Mouse (Mus musculus) liver, embryonic 12.5 days (tissue): ENCODE data around the gene Ppargc1a. TPM values are rescaled to one million over a fixed set of nuclear protein-coding genes. Genes with fewer than 3 reads are reported as not detected.

Experiments used
- ATAC-seq: fragments of 200-750 bp; cut with Nextera tagmentation; 2 replicates; pipeline ENCODE4 v1.8.0; 2017; ENCODE audit warnings: moderate number of reproducible peaks, mild to moderate bottlenecking, moderate library complexity
- H3K27ac ChIP-seq: fragments of 300-500 bp; sonication (generic); 2 replicates; pipeline ENCODE4 v1.5.1; 2016; ENCODE audit warnings: mild to moderate bottlenecking
- H3K27me3 ChIP-seq: fragments of 300-500 bp; sonication (generic); replicated peaks from 2 replicates; pipeline ENCODE4 v1.6.1; 2016; ENCODE audit warnings: mild to moderate bottlenecking, moderate library complexity
- H3K36me3 ChIP-seq: fragments of 300-500 bp; sonication (generic); 2 replicates; pipeline ENCODE4 v1.6.1; 2016; ENCODE audit warnings: mild to moderate bottlenecking, moderate library complexity
- H3K4me1 ChIP-seq: fragments of 300-500 bp; sonication (generic); 2 replicates; pipeline ENCODE4 v1.6.1; 2016
- H3K4me2 ChIP-seq: fragments of 300-500 bp; sonication (generic); 2 replicates; pipeline ENCODE4 v1.6.1; 2016; ENCODE audit warnings: mild to moderate bottlenecking, moderate library complexity
- H3K4me3 ChIP-seq: fragments of 300-500 bp; sonication (generic); 2 replicates; pipeline ENCODE4 v1.5.1; 2016; ENCODE audit warnings: mild to moderate bottlenecking, moderate library complexity
- H3K9ac ChIP-seq: fragments of 300-500 bp; sonication (generic); 2 replicates; pipeline ENCODE4 v1.6.1; 2016; ENCODE audit warnings: mild to moderate bottlenecking, moderate library complexity
- H3K9me3 ChIP-seq: fragments of 300-500 bp; sonication (generic); replicated peaks from 2 replicates; pipeline ENCODE4 v1.6.1; 2016; ENCODE audit warnings: mild to moderate bottlenecking, moderate library complexity
- WGBS: fragments of 180-500 bp; shearing (Covaris S2); methylation state at CpG from one replicate; pipeline ENCODE4 v1.1.7; 2016; ENCODE audit not compliant: insufficient replicate concordance; 5-methylcytosine and 5-hydroxymethylcytosine counted together
- polyA plus RNA-seq: library from polyadenylated mRNA; unstranded; fragments of >200 nt; fragmentation: Nextera tagmentation; extraction: Ambion mirVana; gene quantifications from 2 replicates; pipeline ENCODE4 v1.2.1, GENCODE M21; 2016

The Ppargc1a gene
- polyA plus RNA-seq, 1 experiment from 2014 or later = 2.5 TPM

DNA sequence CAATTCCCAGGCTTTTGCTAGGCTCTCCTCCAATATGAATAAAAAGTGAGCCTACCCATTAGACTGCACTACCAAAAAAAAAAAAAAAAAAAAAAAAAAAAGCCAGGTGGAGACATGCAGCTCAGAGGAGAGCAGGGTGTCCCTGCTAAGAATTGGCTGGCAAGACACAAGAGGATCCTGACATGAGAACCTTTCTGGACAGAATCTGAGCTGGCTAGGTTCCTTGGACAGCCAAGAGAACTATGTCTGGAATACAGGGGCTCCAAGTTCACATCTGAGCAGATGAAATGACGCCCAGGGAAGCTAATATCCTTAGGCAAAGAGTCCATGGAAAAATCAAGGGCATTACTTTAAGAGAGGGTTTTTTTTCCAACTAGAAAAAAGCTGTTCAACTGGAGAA, 33.1 kb downstream of the Ppargc1a start:
- no peak for ATAC-seq
- H3K4me3 ChIP-seq = no peak overlapping the region
- 41% methylated on average over 1 of the region's 1 CpGs for WGBS
- no peak overlapping the region for H3K4me2 ChIP-seq
- no peaks in the 10 kb centered on the region for H3K9me3 ChIP-seq
- no peaks in the 10 kb centered on the region for H3K4me1 ChIP-seq
- H3K27me3 ChIP-seq = no peaks in the 10 kb centered on the region
- H3K9ac ChIP-seq = no peak overlapping the region
- H3K36me3 ChIP-seq = no peaks in the 10 kb centered on the region
- no peak overlapping the region for H3K27ac ChIP-seq

DNA sequence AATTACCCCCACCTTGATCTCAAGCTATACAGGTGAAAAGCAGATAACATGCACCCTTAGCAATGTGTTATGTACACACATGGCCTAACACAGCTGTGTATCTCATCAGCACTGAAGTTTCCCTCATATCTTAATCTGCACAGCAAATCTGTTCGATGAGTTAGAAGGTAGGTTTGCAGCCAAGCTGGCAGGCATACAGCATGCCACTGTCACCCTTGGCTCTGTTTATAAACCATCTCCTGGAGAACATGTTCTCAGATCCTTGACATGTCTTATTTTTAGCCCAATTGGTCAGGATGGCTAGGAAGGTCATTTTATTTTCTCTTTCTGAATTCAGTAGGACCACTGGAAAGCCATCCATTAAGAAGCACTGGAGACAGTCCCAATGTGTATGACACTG, 36.2 kb downstream of the Ppargc1a start:
- Histone ChIP-seq H3K4me3 (no peak overlapping the region), H3K36me3 (no peaks in the 10 kb centered on the region), H3K4me1 (no peaks in the 10 kb centered on the region), H3K9me3 (no peaks in the 10 kb centered on the region), H3K27me3 (no peaks in the 10 kb centered on the region), H3K27ac (no peak overlapping the region), H3K9ac (no peak overlapping the region), H3K4me2 (no peak overlapping the region)
- no peak for ATAC-seq
- WGBS = 50% methylated on average over 1 of the region's 1 CpGs

DNA sequence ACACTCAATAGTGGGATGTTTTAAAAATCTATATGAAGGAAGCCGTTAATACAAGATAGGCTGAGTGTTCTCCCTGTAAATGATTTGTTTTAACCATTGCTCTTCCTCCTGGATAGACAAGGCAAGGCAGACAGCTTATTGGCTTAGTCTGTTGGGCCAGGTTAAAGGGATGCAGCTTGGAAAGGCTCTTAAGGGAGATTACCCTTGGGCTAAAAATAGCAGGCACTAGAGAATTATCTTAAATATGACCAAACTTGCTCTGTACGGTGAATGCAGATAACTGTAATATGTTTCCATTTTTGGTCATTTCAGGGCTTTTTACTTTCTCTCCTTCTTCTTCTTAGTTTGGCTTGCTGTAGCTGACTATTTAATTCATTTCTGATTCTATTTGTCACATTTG, 38.1 kb downstream of the Ppargc1a start:
- WGBS = 45% methylated on average over 2 of the region's 2 CpGs
- H3K4me1 ChIP-seq = no peaks in the 10 kb centered on the region
- H3K4me3 ChIP-seq = no peak overlapping the region
- H3K9ac ChIP-seq = no peak overlapping the region
- H3K27me3 ChIP-seq = no peaks in the 10 kb centered on the region
- no peak for ATAC-seq
- H3K36me3 ChIP-seq = no peaks in the 10 kb centered on the region
- H3K9me3 ChIP-seq = no peaks in the 10 kb centered on the region
- H3K4me2 ChIP-seq = no peak overlapping the region
- H3K27ac ChIP-seq = no peak overlapping the region

DNA sequence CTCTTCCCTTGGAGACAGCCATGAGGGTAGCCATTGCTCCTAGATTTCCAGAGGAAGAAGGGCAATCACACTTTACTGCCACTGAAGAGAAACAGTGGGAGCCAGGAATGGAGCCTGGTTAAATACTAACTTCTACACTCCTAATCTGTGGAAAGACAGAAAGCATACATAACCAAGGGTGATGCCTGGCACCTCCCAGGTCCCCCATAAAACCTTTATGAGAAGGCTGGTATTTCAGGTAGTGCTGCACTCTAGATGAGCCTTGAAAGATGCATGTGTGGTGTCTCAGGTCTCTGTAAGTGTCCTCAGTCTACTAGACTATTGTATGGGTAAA, 39.4 kb downstream of the Ppargc1a start:
- Histone ChIP-seq H3K4me2 (no peak overlapping the region), H3K27ac (peak overlapping the region; percentile 52; the same call in 1 of the 2 replicates)
- peak; percentile 59 for ATAC-seq

DNA sequence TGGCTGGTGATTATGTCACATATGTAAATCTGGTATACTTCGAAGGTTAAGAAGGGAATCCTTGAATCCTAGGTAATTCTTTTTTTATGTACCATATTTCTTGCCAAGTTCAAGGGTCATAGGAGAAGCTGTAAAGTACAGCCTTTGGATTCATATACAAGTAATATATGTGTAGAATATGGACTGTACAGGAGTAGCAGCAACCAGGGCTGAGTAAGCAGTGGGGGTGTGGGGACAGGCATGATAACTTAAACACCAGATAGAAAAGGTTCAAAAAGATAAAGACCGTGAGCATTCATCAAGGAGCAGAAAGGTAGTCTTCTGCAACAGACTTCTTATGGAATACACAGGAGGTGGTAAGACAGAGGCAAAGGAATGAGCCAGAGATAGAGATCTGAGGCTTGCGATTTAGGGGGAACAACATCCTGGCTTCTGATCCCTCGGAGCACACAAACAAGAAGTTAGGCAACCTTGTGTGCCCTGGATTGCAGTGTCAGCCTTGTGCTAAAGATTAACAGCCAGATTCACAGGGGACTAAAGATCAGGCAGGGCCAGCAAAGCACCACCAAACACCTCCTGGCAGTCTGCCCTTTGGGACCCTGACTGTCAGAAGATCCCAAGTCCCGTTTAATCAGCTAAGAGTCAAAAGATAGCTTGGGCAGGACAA, 39.9 kb downstream of the Ppargc1a start:
- peak; percentile 80 for ATAC-seq
- no peak overlapping the region for H3K4me2 ChIP-seq
- no peaks in the 10 kb centered on the region for H3K27me3 ChIP-seq
- no peaks in the 10 kb centered on the region for H3K4me1 ChIP-seq
- no peaks in the 10 kb centered on the region for H3K36me3 ChIP-seq
- H3K27ac ChIP-seq = peak overlapping the region; percentile 52; the same call in 1 of the 2 replicates
- H3K9me3 ChIP-seq = no peaks in the 10 kb centered on the region
- H3K4me3 ChIP-seq = no peak overlapping the region
- WGBS = 50% methylated on average over 5 of the region's 5 CpGs
- no peak overlapping the region for H3K9ac ChIP-seq

More for the DNA sequence above, 39.4 kb downstream of the Ppargc1a start:
- H3K4me1 ChIP-seq = no peaks in the 10 kb centered on the region
- no peaks in the 10 kb centered on the region for H3K9me3 ChIP-seq
- H3K27me3 ChIP-seq = no peaks in the 10 kb centered on the region
- H3K36me3 ChIP-seq = no peaks in the 10 kb centered on the region
- H3K9ac ChIP-seq = no peak overlapping the region
- H3K4me3 ChIP-seq = no peak overlapping the region

DNA sequence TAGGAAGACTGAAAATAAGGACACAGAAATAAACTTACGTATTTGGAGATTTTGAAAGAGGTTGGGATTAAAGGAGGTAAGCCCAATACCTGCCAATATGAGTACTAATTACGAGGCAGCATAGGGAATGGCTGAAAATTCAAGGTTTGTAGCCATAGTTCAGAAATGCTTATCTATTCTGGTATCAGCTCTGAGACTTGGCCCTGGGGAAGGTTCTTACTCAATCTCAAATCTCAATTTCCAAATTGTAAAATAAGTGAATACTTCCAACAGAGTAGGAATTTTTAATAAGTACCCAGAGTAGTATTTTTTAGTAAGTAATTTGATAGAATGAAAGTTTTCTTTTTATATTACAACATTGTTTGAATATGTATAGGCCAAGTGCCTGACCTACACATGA, 41.7 kb downstream of the Ppargc1a start:
- WGBS = 64% methylated on average over 2 of the region's 2 CpGs

DNA sequence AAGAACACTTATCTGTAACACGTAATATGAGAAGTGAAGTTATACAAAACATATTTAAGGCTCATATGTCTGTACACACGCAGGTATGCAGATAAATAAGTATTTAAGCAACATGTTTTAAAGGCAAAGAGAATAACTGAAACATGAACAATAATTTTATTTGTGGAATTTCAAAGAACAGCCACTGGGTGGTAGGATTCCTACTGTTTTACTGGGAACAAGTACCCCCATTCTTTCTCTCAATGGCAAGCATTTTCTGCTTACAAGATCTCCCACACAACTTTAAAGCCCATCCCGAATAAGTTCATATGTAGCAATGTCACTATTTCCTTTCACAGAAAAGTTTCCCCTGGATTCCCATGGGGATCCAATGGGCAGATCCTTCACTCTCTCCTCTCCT, 46.7 kb downstream of the Ppargc1a start:
- Histone ChIP-seq H3K9ac (no peak overlapping the region), H3K4me3 (no peak overlapping the region), H3K9me3 (no peaks in the 10 kb centered on the region), H3K27me3 (no peaks in the 10 kb centered on the region), H3K36me3 (no peaks in the 10 kb centered on the region), H3K4me2 (no peak overlapping the region), H3K27ac (no peak overlapping the region), H3K4me1 (no peaks in the 10 kb centered on the region)
- 67% methylated on average over 3 of the region's 3 CpGs for WGBS
- no peak for ATAC-seq

More for the DNA sequence above, 41.7 kb downstream of the Ppargc1a start:
- no peaks in the 10 kb centered on the region for H3K36me3 ChIP-seq
- no peak overlapping the region for H3K4me2 ChIP-seq
- no peak for ATAC-seq
- H3K27ac ChIP-seq = no peak overlapping the region
- no peaks in the 10 kb centered on the region for H3K27me3 ChIP-seq
- H3K4me3 ChIP-seq = no peak overlapping the region
- no peak overlapping the region for H3K9ac ChIP-seq
- H3K4me1 ChIP-seq = no peaks in the 10 kb centered on the region
- no peaks in the 10 kb centered on the region for H3K9me3 ChIP-seq

DNA sequence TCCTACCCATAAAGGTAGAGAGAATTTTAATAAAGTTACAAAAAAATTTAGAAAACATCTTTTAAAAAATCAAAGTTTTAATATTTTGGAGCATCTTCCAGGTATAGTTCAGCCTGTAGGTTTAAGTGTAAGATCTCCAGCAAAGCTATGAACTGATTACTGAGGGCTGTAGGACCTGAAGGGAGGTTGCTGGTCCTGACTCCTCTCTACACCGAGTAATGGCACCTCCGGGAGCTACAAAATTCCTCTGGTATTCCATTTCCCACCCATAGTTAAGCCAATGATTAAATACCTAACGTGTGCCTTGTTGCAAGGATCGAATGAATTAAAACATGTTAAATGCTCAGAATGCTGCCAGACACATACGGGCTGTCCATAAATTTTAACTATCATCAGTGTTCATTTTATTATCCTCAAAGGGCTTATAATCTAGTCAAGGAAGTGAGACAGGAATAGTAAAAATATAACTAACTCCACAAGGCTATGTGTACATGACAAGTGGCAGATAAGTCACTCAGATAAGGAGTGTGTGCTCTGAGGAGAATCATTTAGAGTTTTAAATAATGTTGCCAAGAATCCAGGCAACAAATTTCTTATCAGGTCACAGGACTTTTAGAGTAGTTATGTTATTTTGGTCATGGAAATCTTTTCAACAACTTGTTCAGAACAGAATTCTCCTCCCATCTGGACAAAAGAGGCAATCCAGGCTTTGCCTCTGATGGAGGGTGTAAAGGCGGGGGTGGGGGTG, 49.9 kb downstream of the Ppargc1a start:
- no peaks in the 10 kb centered on the region for H3K36me3 ChIP-seq
- WGBS = 72% methylated on average over 6 of the region's 6 CpGs
- no peaks in the 10 kb centered on the region for H3K4me1 ChIP-seq
- H3K9me3 ChIP-seq = no peaks in the 10 kb centered on the region
- no peak overlapping the region for H3K9ac ChIP-seq
- H3K4me2 ChIP-seq = no peak overlapping the region
- H3K27ac ChIP-seq = no peak overlapping the region
- H3K4me3 ChIP-seq = no peak overlapping the region
- H3K27me3 ChIP-seq = no peaks in the 10 kb centered on the region
- no peak for ATAC-seq

DNA sequence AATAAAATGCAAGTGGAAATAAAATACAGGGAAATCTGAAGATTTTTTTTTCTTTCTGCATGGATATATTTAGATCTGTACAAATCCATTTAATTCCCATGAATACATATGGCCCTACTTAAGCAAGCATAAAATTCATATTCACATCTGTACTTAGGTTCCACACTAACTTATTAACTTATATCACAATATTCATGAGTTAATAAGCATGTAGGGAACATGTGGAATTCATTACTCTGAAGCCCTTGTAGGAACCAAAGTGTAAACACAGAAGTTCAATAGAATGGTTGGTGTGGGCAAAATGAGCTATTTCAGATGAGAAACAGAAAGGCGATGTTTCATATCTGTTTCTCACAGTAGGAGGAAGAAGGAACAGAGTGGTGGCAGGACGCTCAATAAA, 62.9 kb downstream of the Ppargc1a start:
- H3K4me1 ChIP-seq = no peaks in the 10 kb centered on the region
- no peaks in the 10 kb centered on the region for H3K36me3 ChIP-seq
- H3K9ac ChIP-seq = no peak overlapping the region
- 70% methylated on average over 2 of the region's 2 CpGs for WGBS
- no peaks in the 10 kb centered on the region for H3K9me3 ChIP-seq
- no peak overlapping the region for H3K4me3 ChIP-seq
- H3K4me2 ChIP-seq = no peak overlapping the region
- H3K27ac ChIP-seq = no peak overlapping the region
- ATAC-seq = no peak
- no peaks in the 10 kb centered on the region for H3K27me3 ChIP-seq

DNA sequence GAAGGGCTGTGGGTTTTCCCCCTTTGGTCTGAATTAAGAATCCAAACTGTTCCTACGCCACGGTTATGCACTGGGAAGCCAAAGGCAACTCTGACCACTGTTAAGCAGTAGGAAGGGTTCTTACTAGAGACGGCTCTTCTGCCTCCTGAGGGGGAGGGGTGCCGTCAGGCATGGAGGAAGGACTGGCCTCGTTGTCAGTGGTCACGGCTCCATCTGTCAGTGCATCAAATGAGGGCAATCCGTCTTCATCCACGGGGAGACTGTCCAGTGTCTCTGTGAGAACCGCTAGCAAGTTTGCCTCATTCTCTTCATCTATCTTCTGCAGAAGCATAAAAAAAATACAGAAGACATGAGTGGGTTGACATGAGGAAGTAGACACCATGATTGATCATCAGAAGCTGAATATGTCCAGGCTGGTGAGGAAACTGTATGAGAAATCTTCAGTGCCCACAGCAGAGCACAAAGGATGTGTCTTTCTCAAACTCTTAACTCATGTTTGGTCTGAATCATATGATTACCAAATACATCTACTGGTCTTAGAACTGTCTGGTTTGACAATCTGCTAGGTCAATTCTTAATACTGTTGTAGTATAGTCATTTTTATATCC, 69.5 kb downstream of the Ppargc1a start:
- H3K27ac ChIP-seq = no peak overlapping the region
- no peak for ATAC-seq
- H3K27me3 ChIP-seq = peaks cover 14% of the 10 kb centered on the region
- H3K4me1 ChIP-seq = no peaks in the 10 kb centered on the region
- H3K9ac ChIP-seq = no peak overlapping the region
- no peaks in the 10 kb centered on the region for H3K36me3 ChIP-seq
- no peak overlapping the region for H3K4me3 ChIP-seq
- no peaks in the 10 kb centered on the region for H3K9me3 ChIP-seq
- WGBS = 22% methylated on average over 9 of the region's 9 CpGs
- H3K4me2 ChIP-seq = no peak overlapping the region

DNA sequence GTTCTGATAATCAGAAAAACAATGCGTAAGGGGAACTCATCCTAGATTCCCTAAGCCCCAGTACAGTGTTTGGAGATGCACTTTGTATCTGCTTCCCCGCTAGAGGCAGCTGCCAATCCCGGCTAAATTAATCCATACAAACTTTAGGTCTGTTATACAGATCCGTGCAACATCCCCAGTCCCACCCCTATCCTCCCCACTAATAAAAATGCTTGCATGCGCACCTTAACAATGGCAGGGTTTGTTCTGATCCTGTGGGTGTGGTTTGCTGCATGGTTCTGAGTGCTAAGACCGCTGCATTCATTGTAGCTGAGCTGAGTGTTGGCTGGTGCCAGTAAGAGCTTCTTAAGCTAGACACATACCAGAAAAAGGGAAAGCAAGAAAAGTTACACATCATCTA, 72.1 kb downstream of the Ppargc1a start:
- Histone ChIP-seq H3K4me1 (no peaks in the 10 kb centered on the region), H3K4me2 (no peak overlapping the region), H3K4me3 (no peak overlapping the region), H3K36me3 (no peaks in the 10 kb centered on the region), H3K27me3 (peaks cover 14% of the 10 kb centered on the region), H3K27ac (no peak overlapping the region), H3K9me3 (no peaks in the 10 kb centered on the region), H3K9ac (no peak overlapping the region)
- WGBS = 48% methylated on average over 6 of the region's 6 CpGs
- ATAC-seq = no peak

DNA sequence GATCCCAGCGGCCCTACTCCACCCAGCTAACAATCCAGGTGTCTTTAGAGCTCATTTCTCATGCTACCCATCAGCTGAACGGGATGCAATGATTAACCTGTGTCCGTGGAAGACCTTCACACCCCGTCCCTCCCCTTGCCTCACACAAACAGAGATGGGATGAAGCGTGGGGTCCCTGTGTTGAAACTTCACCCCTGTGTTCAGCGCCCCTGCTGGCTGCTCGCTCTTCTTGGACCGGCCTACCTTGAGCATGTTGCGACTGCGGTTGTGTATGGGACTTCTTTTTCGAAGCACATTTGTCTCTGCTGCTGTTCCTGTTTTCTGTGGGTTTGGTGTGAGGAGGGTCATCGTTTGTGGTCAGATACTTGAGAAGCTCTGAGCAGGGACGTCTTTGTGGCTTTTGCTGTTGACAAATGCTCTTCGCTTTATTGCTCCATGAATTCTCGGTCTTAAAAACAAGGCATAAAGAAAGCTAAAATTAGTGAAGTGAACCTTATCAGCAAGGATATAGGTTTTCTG, 73.1 kb downstream of the Ppargc1a start:
- 21% methylated on average over 15 of the region's 15 CpGs for WGBS
- Histone ChIP-seq H3K4me3 (no peak overlapping the region), H3K36me3 (no peaks in the 10 kb centered on the region), H3K27me3 (peaks cover 14% of the 10 kb centered on the region), H3K9ac (no peak overlapping the region), H3K4me1 (no peaks in the 10 kb centered on the region), H3K9me3 (no peaks in the 10 kb centered on the region), H3K27ac (no peak overlapping the region), H3K4me2 (no peak overlapping the region)
- no peak for ATAC-seq
